Mouse (Mus musculus): Measurements from ENCODE around the gene Gm28635.
"Not testable (repeated sequence)": the region's sequence is repeated elsewhere in the genome, so short reads cannot be mapped to it uniquely, and the experiment has no call there.

Gene Gm28635

DNA sequence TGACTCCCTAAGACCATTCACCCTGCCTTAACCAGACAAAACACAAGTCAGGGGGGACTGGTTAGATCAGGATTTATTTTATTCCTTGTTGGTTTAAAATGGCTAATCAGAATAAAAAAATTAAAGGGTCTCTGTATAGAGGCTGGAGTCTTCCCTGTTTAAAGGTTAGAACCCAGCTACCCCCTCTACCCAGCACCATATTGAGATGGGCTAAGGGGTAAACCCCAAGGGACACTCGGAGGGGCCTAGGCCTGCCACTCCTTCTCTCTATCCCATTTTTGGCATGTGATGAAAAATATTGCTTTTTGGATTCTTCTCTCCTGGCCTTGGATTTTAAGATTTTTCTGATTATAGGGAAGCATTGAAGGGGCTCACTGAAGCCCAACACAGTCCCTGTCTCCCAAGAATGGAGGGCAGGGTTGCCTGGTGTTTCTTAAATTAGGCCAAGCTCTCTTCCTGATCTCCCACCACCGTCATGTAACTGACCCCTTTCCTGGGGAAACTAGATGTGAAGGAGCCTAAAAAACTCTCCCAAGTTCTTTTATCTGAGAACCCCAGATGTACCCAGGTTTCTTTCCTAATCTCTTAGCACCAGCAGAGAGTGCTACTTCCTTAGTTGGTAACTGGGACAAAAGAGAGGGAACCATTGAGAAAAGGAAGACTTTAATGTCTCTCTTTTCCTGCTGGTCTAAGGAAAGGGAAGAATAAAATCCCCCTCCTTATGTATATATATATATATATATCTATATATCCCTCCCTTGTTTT lies 10.4 kb upstream of the Gm28635 start:
- no peak for DNase-seq (ENCODE audit: low read depth, low spot score)

DNA sequence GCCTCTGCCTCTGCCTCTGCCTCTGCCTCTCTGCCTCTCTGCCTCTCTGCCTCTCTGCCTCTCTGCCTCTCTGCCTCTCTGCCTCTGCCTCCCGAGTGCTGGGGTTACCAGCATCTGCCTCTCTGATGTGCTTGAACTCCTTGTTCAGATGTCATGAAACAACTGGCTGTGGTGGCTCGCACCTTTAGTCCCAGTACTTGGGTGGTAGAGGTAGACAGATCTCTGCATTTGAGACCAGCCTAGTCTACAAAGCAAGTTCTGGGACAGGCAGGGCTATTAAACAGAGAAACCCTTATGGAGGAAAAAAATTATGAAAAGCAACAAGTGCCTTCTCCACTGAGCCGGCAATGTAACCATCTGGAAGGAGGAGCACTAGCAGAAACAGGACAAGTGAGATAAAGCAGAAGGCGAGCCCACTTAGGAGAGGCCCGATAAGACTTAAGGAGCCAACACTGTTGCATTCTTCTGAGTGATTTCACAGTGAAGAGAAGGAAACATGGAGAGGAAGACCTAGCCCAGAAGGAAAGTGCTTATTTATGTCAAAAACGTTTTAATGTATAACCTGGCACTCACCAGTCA lies 4.9 kb upstream of the Gm28635 start:
- DNase-seq (ENCODE audit: low read depth, low spot score) = no peak

DNA sequence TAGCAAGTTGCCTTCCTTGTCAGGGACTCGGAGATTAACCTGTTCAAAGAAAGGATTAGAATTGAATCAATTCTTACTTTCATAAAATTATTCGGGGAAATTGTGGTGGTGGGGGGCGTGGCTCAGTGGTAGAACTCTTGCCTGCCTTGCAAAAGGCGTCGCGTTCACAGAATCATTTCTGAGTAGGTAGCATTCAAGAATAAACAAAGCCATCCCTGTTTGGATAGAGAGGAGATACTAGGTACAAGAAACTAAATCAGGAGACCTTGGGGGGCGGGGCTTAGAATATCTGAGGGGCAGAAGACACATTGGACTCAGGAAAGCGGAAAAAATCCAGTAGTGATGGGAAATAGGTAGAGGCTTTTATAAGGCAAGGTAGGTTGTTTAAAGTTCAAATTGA lies 1.2 kb upstream of the Gm28635 start, which contains the start of gene Tmx2:
Gene Tmx2 (minus strand): TSS at position 125 of the 400 bp plus-strand sequence.
- DNase-seq (ENCODE audit: low read depth, low spot score) = no peak

DNA sequence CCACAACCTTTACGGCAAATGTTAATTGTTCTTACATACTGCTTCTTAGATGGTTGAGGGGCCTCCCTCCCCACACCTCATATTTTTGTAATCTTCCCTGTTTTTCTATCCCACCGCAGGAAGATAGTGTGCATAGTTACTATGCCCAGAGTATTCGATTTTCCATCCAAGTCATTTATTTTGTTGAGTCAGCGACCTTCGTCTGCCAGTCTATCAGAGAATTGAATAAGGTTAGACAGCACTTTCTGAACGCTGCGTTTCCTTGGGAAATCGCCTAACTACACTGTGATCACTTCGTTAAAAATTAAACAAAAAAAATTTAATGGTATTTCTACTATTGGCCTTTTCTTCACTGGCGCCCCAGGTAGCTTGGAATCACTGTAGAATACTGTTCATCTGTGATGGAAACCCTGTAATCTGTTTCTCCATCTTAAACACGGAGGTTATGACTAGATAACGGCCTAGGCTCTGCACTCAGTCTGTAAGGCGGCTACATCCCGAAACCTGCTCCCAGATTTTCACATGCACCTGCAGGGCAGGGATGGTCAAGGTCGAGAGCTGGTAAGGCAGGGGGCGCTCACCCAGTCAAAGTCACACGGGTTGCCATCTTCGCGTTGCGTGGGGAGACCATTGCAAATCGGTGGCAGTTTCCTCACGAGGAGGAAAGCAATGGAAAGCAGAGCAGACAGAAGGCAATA lies 422 bp downstream of the Gm28635 start:
- DNase-seq (ENCODE audit: low read depth, low spot score) = peak; percentile 77

DNA sequence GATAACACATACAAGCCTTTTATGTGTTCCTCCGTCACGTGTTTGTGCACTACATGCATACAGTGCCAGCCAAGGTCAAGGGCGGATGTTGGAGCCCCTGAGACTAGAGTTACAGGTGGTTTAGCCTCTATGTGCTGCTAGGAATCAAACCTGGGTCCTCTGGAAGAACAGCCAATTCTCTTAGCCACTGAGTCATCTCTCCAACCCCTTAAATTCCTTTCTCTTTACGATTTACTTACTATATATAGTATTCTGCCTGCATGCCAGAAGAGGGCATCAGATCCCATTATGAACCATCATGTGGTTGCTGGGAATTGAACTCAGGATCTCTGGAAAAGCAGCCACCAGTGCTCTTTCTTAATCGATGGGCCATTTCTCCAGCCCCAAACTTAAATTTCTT lies 6.3 kb downstream of the Gm28635 start:
- not testable (repeated sequence) for DNase-seq (ENCODE audit: low read depth, low spot score)

DNA sequence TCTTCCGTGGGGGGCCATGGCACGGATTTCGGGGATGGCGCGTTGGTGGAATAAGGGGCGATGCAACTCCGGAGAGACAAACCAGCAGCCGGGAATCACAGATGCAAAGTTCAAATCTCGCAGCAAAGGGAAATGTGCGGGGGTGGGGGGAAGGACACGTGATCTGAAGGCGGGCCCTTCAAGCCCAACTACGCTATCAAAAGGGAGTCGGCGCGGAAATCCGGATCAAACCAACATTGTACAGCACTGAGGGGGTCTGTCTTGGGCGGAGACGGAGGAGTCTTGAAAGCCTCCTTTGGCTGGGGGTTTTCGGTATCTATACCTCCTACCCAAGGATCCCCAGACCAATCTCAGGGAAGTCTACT lies 7.3 kb downstream of the Gm28635 start, which contains the start of gene Selenoh:
Gene Selenoh (minus strand): TSS at position 202 of the 365 bp plus-strand sequence.
- peak; percentile 96 for DNase-seq (ENCODE audit: low read depth, low spot score)

DNA sequence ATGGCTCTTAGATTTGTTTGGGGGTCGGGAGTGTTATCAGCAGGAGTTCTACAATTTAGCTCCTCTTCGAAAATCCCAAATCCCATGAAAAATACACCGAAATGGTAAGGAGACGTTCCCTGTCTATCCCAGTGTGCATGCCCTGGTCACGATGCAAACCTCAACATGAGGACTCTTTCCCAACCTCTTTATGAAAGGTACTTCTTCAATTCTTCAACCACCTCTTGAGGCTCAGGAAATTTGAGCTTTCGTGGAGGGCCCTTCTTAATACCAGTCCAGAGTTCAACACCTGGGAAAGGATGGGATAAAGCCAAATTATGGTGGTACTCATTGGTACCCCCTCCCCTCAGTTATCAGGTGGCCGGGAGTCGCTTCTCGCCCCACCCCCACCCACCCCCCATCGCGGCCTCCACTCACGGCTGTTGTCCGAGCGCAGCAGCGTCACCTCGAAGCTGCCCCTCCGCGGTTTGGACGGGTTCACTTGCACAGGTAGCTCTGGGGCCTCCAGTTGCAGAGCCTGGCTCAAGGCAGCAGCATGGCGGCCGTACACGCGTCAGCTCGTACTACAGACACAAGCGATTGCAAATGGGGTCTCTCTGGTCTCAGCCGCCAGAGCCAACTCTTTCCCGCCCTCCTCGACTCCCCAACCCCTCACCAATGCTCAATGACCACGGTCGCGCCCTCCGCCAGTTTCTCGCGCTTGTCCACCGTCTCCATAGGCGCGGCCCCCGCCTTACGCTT lies 7.8 kb downstream of the Gm28635 start:
- peak; percentile 51 for DNase-seq (ENCODE audit: low read depth, low spot score)

DNA sequence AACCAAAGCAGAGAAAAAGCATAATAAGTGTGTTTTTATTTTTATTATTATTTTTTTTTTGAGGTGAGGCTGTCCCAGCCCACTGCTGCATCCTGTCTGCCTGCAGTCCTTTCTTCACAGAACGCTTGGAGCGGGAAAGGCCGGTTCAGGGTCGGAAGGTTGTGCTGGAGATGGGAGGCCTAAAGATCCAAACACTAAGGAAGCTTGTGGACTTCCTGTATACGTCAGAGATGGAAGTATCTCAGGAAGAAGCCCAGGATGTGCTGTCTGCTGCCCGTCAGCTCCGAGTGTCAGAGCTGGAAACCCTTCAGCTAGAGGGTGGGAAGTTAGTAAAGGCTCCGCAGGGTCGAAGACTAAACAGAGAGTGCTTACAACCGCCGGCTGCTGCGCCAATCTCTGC lies 11.8 kb downstream of the Gm28635 start:
- DNase-seq (ENCODE audit: low read depth, low spot score) = no peak

DNA sequence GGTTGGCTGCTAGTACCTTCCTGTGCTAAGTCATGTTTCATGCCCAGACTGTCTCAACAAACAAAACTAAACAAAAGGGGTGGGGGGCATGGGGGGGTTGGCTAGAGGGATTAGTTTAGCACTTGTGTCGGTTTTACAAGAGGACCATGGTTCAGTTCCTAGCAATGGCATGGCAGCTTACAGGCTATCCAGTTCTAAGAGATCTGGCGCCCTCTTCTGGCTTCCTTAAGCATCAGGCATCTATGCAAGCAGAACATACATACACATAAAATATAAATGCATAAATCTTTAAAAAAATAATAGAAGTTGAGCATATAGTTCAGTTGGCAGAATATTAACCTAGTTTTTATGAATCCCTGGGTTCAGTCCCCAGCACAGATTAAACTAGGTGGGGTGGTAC lies 15.0 kb downstream of the Gm28635 start:
- peak; percentile 71 for DNase-seq (ENCODE audit: low read depth, low spot score)

DNA sequence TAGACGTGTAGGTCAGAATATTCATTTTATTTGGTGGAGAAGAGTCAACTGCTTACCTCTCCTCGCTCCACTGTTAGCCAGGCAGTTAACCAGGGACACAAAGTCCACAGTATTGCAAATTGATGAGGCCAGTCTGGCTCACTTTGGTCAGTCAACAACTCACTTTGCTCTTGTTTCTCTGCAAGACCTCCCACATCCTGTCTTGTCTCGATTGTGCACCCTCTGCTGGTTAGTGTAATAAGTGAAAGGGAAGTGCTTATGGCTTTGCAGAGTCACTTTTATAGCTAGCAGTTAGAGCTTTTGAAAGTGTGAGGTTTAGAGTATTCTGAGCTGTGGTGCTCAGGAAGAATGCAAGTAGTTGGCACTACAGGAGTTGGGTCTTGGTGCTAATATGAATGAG lies 17.6 kb downstream of the Gm28635 start:
- peak; percentile 84 for DNase-seq (ENCODE audit: low read depth, low spot score)

DNA sequence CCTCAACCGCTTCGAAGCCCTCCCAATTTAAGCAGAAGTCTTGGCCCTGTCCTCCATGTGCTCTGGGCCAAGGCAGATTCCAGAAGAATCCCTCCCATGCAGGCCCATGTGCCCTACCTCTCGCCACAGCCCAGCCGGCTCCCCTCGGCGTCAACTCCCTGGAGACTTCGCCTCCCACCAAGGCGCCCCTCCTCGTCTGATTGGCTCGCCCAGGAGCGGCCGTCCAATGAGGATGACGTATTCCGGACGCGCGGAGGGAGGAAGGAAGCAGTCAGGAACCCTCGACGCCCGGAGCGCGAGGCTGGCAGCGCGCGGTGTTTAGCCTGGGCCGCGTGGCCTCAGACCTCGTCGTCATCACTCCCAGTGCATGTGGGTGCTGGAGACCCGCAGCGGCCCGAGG lies 19.0 kb downstream of the Gm28635 start, which contains the start of gene Btbd18:
Gene Btbd18 (plus strand): TSS at position 274 of the 400 bp plus-strand sequence.
- DNase-seq (ENCODE audit: low read depth, low spot score) = no peak

DNA sequence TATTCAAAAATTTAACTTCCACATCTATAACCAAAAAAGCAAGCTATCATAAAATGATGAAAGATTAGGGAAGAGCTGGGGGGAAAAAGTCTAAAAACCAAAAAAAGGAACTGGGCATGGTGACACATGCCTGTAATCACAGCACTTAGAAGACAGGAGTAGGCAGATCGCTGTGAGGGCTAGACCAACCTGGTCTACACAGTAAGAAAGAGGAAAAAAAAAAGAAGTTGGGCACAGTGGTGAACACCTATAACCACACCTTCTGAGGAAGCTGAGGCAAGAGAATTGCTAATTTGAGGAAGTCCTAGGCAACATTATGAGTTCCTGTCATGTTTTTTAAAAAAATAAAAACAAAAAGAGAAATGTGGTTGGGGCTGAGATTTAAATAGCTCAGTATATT lies 22.0 kb downstream of the Gm28635 start:
- DNase-seq (ENCODE audit: low read depth, low spot score) = no peak

DNA sequence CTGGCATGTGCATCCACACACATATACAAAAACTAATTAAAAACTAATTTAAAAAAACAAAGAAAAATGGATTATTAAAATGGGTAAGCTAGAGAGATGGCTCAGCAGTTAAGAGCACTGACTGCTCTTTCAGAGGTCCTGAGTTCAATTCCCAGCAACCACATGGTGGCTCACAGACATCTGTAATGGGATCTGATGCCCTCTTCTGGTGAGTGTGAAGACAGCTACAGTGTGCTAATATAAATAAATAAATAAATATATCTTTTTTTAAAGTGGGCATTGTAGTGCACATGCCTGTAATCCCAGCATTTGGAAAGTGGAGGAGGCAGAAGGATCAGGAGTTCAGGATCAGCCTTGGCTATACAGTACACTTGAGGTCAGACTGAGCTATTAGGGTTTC lies 24.5 kb downstream of the Gm28635 start:
- DNase-seq (ENCODE audit: low read depth, low spot score) = no peak

DNA sequence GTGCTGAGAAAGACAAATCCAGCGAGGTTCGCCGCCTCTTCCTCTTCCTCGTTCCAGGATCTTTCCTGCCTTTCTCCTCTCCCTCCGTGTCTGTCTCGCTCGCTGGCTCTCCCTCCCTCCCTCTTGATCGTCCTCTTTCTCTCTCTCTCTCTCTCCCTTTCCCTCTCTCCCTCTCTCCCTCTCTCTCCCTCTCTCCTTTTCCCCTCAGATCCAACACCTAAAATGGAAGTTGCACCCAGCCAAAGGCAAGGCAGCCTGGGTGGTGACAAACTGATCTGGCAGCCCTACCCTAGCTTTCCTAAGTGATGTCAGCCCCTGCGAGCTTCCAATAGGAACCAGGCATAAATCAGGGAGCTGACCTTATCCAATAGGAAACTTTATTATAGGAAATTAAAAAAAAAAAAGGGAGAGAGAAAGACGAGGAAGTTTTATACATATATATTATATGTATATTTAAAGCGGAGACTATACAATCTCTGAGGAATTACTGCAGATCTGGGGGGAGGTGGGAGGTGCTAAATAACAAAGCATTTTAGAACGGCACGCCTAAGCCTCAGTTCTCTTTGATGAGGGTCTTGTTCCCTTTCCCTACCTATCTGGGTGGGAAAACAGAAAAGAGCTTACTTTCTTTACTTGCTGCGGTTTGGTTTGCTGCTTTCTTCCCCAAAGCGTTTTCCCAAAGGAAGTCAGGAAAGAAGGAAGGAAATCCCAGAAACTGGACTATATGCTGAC lies 27.2 kb downstream of the Gm28635 start, which contains the start of gene Ctnnd1:
Gene Ctnnd1 (minus strand): TSS at position 302 of the 732 bp plus-strand sequence.
- peak; percentile 99 for DNase-seq (ENCODE audit: low read depth, low spot score)

DNA sequence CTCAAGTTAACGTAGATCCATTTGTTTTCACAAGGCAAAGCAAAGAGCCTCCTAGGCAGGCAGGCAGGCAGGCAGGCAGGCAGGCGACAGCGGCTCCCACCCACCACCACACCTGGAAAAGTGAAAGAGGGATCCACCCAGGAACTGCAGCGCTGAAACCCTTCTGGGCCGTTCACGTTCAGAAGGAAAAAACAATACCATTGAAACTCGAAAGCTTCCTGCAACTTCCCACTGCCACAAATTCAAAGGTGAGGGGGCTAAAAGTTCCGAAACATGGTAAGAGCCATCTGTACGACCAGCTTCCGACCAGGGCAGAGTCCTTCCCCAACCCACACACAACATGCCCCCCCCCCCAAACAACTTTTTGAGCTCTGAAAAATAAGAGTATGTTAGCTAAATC lies 28.2 kb downstream of the Gm28635 start:
- peak; percentile 33 for DNase-seq (ENCODE audit: low read depth, low spot score)

DNA sequence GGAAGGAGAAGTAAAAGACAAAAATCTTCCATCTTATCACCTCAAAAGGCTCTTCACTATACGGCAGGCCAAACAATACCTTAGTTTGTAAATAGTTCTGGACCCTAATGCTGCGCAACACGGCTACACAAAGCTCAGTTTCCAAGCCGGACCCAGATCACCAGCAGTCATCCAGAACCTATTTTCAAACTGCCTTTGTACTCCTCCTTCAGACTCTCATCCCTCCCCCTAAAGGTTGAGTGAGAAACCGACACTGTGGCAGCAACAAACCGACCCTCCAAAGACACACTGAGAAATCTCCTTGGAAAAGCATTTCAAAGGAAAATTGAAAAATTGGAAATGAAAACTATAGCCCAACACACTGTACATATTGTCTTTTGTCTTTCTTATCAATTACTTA lies 29.5 kb downstream of the Gm28635 start:
- DNase-seq (ENCODE audit: low read depth, low spot score) = peak; percentile 36

DNA sequence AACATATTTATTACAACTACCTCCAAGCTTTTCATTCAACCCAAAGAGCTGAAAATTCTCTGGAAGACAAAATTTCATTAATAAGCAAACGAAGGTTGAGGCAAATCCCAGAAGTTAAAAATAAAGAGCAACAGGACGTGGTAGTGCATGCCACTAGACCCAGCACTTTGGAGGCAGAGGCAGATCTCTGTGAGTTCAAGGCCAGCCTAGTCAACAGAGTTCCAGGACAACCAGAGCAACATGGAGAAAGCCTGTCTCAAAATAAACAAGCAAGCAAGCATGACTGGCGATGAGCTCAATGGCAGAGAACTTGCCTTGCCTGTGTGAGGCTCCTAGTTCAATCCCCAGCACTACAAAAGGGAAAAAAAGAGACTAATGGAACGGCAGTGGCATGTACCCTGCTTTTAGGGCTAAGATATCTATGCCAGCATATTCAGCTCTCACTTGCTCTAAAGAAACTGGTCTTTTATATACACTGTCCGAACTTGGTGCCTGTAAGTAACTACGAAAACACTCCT lies 30.7 kb downstream of the Gm28635 start:
- DNase-seq (ENCODE audit: low read depth, low spot score) = no peak

DNA sequence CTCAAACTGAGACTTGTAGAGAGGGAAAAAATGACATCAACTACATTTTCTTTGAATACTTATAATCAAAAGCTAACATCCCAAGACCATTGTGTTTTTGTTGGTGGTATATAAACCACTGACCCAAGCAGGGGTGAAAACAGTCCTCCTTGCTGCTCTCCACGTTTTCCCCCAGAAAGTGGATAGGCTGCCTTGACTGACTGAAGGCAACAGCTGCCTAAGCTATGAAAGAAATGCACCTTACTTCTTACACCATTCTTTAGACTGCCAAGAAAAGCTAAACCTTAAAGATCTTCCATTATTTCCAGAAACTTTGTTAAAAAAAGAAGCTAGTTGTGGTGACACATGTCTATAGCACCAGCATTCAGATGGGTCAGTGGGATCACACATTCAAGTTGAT lies 31.7 kb downstream of the Gm28635 start:
- DNase-seq (ENCODE audit: low read depth, low spot score) = no peak

DNA sequence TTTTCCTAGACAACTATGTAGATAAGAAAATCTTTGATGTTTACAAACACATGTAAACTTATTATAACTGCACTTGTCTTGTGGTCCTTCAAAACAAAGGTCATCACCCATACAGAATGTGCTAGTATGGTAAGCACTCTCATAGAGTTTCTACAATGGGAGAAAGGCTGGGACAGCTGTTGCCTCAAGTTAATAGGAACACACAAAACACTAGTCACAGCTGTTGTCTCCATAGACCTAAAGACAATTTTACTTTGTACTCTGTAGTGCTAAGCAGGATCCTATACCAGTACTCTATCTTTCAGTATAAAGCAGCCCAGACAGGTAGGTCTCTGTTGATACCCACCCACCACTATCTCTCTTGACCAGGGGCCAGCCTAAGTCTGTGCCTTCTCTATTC lies 37.0 kb downstream of the Gm28635 start:
- DNase-seq (ENCODE audit: low read depth, low spot score) = no peak

DNA sequence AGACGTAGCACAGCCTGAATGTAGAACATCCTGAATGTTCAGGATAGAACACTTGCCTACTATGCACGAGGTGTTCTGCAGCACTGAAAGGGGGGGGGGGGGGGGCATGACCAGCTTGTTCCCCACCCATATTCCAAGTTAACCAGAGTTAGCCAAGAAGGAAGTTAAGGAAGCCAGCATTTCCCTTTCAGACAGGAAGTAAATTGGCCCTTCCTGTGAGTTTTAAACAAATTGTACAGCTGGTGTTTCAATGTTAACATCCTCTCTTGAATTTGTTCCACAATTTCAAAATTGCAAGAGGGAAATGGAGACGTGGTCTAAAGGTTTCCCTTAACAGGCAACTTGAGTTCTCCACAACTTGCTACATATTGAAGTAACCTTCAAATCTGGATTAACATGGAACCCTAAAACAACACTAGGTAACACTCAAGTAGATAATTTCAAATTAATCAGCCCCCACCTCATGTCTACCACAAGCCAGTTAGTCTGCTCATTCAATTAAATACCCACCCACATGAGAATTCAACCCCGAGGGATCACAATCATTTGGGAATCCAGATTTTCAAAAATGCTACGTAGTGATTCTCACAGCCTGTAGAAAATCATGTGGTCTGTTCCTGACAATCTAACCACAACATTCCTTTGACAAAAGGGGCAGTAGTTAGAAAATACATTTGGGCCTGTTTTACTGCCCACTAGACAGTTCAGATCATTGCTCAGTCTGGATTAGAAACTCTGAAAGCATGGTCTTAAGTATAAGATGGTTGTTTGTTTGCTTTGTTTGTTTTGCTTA lies 39.2 kb downstream of the Gm28635 start:
- no peak for DNase-seq (ENCODE audit: low read depth, low spot score)
